Mouse (Mus musculus): Measurements from ENCODE around the gene Nlrc5.

DNA sequence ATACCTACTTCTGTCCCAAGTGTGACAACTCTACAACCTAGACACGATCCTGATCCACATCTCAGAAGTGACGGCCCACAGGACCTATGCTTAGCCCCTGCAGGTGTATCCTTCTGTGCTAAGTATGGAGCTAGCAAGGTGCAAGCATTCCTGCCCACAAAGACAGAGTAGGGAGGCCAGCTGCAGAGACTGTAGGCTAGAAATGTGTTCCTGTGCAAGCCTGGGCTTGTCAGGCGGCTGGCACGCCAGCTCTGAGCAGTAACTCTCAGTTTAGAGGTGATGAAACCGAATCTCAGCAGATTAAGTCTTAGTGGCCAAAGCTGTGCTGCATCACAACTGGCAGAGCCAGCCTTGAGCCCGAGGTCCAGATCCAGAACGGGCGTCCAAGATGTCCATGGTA is 133.9 kb downstream of the Nlrc5 start:
- TF ChIP-seq POLR2A (IDR thresholded peaks at IDR 0.05; ENCODE audit: control insufficient read depth, extremely low read depth, insufficient read depth, low read length, poor library complexity) (no peak), CTCF (IDR thresholded peaks at IDR 0.05; ENCODE audit: borderline replicate concordance, control insufficient read depth, extremely low read depth, insufficient read depth, low read length, poor library complexity) (no peak)

Measured in thymus, adult 2 months (tissue).